Mouse (Mus musculus) lung, embryonic 15.5 days (tissue): Measurements from ENCODE around the gene Rpl18. TPM values are rescaled to one million over a fixed set of nuclear protein-coding genes. Genes with fewer than 3 reads are reported as not detected.

Experiments used
- ATAC-seq: fragments of 200-750 bp; cut with Nextera tagmentation; 2 replicates; pipeline ENCODE4 v1.8.0; 2017; ENCODE audit warnings: moderate number of reproducible peaks, borderline replicate concordance; ENCODE audit not compliant: low FRiP score, low TSS enrichment; ENCODE audit errors: extremely low read depth
- H3K27ac ChIP-seq: fragments of 300-500 bp; sonication (generic); 2 replicates; pipeline ENCODE4 v1.5.1; 2015; ENCODE audit warnings: moderate library complexity, mild to moderate bottlenecking, inconsistent platforms
- H3K27me3 ChIP-seq: fragments of 300-500 bp; sonication (generic); 2 replicates; pipeline ENCODE4 v1.6.1; 2015; ENCODE audit warnings: inconsistent platforms
- H3K36me3 ChIP-seq: fragments of 300-500 bp; sonication (generic); 2 replicates; pipeline ENCODE4 v1.6.1; 2015; ENCODE audit warnings: inconsistent platforms
- H3K4me1 ChIP-seq: fragments of 300-500 bp; sonication (generic); 2 replicates; pipeline ENCODE4 v1.6.1; 2015; ENCODE audit warnings: inconsistent platforms
- H3K4me2 ChIP-seq: fragments of 300-500 bp; sonication (generic); 2 replicates; pipeline ENCODE4 v1.6.1; 2015; ENCODE audit warnings: inconsistent platforms, mild to moderate bottlenecking, moderate library complexity
- H3K4me3 ChIP-seq: fragments of 300-500 bp; sonication (generic); 2 replicates; pipeline ENCODE4 v1.5.1; 2015; ENCODE audit warnings: mild to moderate bottlenecking, inconsistent platforms
- H3K9ac ChIP-seq: fragments of 300-500 bp; sonication (generic); 2 replicates; pipeline ENCODE4 v1.6.1; 2015; ENCODE audit warnings: inconsistent platforms
- H3K9me3 ChIP-seq: fragments of 300-500 bp; sonication (generic); 2 replicates; pipeline ENCODE4 v1.6.1; 2016; ENCODE audit warnings: inconsistent platforms
- WGBS: fragments of 180-500 bp; shearing (Covaris S2); methylation state at CpG from one replicate; pipeline ENCODE4 v1.1.7; 2015; 5-methylcytosine and 5-hydroxymethylcytosine counted together
- polyA plus RNA-seq: library from polyadenylated mRNA; unstranded; fragments of >200 nt; fragmentation: Nextera tagmentation; extraction: Ambion mirVana; gene quantifications from 2 replicates; pipeline ENCODE4 v1.2.1, GENCODE M21; 2015

Rpl18 gene
- polyA plus RNA-seq, 1 experiment from 2014 or later, result 1,016 TPM

DNA sequence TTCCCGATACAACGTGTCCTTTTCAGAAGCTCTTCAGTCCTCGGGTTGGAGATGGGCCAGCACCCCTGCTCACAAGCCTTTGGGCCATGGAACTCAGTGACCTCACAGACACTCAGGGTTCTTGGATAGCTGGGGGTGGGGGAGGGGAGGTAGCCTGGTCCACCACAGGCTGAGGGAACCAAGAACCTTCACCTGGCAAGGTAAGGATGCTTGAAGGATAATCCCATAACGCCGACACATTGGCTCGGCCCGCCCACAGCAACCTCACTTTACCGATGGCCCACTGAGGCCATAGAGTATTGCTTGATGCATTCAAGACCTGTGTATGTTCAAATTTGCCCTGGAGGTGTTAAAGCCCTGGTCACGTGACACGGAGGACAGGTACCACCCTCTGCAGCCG lies 10.5 kb downstream of the Rpl18 start, which contains the start of gene Spaca4:
Gene Spaca4, minus strand, starts transcription at position 101 of the 400 bp plus-strand sequence.
- ATAC-seq, result no peak
- peaks cover 63% of the 10 kb centered on the region for H3K36me3 ChIP-seq

DNA sequence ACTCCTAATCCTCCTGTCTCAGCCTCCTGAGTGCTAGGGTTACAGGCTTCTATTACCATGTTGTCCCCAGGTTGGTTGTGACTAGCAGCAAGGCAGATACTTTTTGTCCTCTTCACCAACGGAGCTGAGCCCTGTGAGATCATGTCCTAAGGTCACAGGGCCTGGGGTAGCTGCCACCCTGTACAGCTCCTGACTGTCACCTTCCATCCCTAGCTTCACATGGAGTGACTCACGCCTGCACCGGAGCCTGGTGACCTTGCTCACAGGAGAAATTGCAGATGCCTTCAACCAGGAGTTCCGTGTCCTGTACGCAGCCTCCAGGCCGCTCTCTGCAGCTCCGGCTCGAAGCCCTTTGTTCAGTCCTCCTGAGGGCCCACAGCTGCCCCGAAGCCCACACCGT lies 11.2 kb downstream of the Rpl18 start:
- Histone ChIP-seq H3K9ac (no peak overlapping the region), H3K4me1 (peaks cover 9% of the 10 kb centered on the region; the same call in 1 of the 2 replicates), H3K9me3 (no peaks in the 10 kb centered on the region), H3K27ac (no peak overlapping the region), H3K36me3 (peaks cover 57% of the 10 kb centered on the region), H3K27me3 (no peaks in the 10 kb centered on the region), H3K4me3 (no peak overlapping the region), H3K4me2 (no peak overlapping the region)
- ATAC-seq, result no peak
- WGBS, result 90% methylated on average over 10 of the region's 10 CpGs

More for the DNA sequence above, 10.5 kb downstream of the Rpl18 start, which contains the start of gene Spaca4:
- no peaks in the 10 kb centered on the region for H3K9me3 ChIP-seq
- H3K4me2 ChIP-seq, result no peak within 1 kb of the TSS
- H3K27ac ChIP-seq, result no peak within 1 kb of the TSS
- no peaks in the 10 kb centered on the region for H3K27me3 ChIP-seq
- WGBS, result 89% methylated on average over 11 of the region's 11 CpGs
- no peak within 1 kb of the TSS for H3K4me3 ChIP-seq
- no peak within 1 kb of the TSS for H3K9ac ChIP-seq
- H3K4me1 ChIP-seq, result peaks cover 7% of the 10 kb centered on the region

- Histone ChIP-seq H3K4me2 (no peak overlapping the region), H3K27ac (no peak overlapping the region), H3K4me3 (no peak overlapping the region), H3K9ac (no peak overlapping the region), H3K4me1 (peaks cover 9% of the 10 kb centered on the region; the same call in 1 of the 2 replicates), H3K36me3 (peaks cover 45% of the 10 kb centered on the region), H3K27me3 (no peaks in the 10 kb centered on the region), H3K9me3 (no peaks in the 10 kb centered on the region)
- ATAC-seq, result no peak
- WGBS, result 61% methylated on average over 3 of the region's 3 CpGs
Observed at GRCm38 (mm10) chr7:45727625-45728024, 12.4 kb downstream of the Rpl18 start.

DNA sequence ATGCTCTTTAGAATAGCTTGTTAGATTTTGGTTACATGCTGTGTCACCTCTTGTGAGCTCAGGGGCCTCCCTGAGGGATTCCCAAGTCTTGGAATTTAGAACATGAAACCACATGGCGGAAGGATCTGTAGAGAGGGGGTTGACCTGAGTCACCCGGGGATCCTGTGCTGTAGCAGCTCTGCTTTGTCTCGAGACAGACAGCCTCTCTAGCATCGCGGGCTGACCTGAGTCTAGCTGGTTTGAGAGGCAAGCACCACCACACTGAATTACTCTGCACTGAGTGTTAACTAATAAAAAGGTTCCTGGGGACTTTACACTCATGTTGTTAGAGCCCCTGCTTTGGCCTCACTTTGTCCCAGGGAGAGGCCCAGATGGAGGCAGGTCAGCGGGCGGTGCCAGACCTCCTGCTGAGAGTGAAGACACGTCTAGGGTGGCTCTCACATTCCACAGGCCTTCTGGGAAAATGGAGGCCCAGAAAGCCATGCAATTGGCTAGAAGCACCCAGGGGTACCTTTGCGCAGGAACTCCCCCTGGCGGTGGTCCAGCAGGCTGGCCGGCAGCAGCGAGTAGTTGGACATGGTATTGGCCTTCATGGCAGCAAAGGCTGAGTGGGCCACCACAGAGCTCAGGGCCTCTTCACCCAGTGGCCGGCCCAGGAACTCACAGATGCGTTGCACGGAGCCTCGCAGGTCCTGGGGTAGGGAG lies 15.6 kb downstream of the Rpl18 start:
- peak; percentile 31; the same call in 1 of the 2 replicates for ATAC-seq
- Histone ChIP-seq H3K9ac (no peak overlapping the region), H3K4me2 (no peak overlapping the region), H3K36me3 (peaks cover 14% of the 10 kb centered on the region), H3K27ac (no peak overlapping the region), H3K4me1 (peaks cover 9% of the 10 kb centered on the region; the same call in 1 of the 2 replicates), H3K27me3 (no peaks in the 10 kb centered on the region), H3K4me3 (no peak overlapping the region), H3K9me3 (no peaks in the 10 kb centered on the region)
- WGBS, result 16% methylated on average over 16 of the region's 16 CpGs

- H3K4me3 ChIP-seq, result no peak overlapping the region
- no peaks in the 10 kb centered on the region for H3K9me3 ChIP-seq
- no peaks in the 10 kb centered on the region for H3K27me3 ChIP-seq
- 74% methylated on average over 5 of the region's 5 CpGs for WGBS
- peaks cover 3% of the 10 kb centered on the region; the same call in 1 of the 2 replicates for H3K36me3 ChIP-seq
- ATAC-seq, result no peak
- peaks cover 9% of the 10 kb centered on the region; the same call in 1 of the 2 replicates for H3K4me1 ChIP-seq
- H3K9ac ChIP-seq, result no peak overlapping the region
- no peak overlapping the region for H3K4me2 ChIP-seq
- no peak overlapping the region for H3K27ac ChIP-seq
Observed at GRCm38 (mm10) chr7:45733477-45733876, 18.2 kb downstream of the Rpl18 start.

DNA sequence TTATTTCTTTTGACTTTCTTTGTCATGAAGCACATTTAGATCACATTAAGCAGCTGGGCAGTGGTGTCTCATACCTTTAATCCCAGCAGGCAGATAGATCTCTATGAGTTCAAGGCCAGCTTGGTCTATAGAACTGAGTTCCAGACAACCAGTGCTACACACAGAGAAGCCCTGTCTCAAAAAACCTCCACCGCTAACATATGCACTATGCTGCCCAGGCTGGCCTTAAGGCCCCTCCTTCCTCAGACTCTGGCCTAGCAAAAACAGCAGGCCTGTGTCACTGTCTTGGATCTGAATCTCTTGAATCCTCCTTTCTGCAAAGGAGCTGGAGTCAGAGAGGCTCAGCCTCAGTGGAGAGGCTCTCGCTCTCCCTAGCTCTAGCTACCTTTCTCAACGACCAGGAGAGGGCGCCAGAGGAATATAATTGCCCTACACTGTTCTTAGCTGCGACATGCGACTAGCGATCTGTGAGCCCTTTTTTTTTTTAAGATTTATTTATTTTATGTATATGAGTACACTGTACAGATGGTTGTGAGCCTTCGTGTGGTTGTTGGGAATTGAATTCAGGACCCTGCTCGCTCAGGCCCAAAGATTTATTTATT lies 24.0 kb downstream of the Rpl18 start:
- no peak overlapping the region for H3K27ac ChIP-seq
- H3K9me3 ChIP-seq, result no peaks in the 10 kb centered on the region
- 7% methylated on average over 9 of the region's 9 CpGs for WGBS
- no peak overlapping the region for H3K9ac ChIP-seq
- H3K27me3 ChIP-seq, result no peaks in the 10 kb centered on the region
- no peak overlapping the region for H3K4me3 ChIP-seq
- peak; percentile 73 for ATAC-seq
- no peak overlapping the region for H3K4me2 ChIP-seq
- peaks cover 9% of the 10 kb centered on the region; the same call in 1 of the 2 replicates for H3K4me1 ChIP-seq
- no peaks in the 10 kb centered on the region for H3K36me3 ChIP-seq

GRCm38 (mm10) chr7:45739820-45740219 lies 24.6 kb downstream of the Rpl18 start:
- no peaks in the 10 kb centered on the region for H3K9me3 ChIP-seq
- no peak overlapping the region for H3K4me3 ChIP-seq
- 57% methylated on average over 10 of the region's 10 CpGs for WGBS
- ATAC-seq, result no peak
- H3K4me1 ChIP-seq, result peaks cover 9% of the 10 kb centered on the region; the same call in 1 of the 2 replicates
- no peaks in the 10 kb centered on the region for H3K27me3 ChIP-seq
- H3K27ac ChIP-seq, result no peak overlapping the region
- H3K36me3 ChIP-seq, result no peaks in the 10 kb centered on the region
- no peak overlapping the region for H3K4me2 ChIP-seq
- no peak overlapping the region for H3K9ac ChIP-seq

DNA sequence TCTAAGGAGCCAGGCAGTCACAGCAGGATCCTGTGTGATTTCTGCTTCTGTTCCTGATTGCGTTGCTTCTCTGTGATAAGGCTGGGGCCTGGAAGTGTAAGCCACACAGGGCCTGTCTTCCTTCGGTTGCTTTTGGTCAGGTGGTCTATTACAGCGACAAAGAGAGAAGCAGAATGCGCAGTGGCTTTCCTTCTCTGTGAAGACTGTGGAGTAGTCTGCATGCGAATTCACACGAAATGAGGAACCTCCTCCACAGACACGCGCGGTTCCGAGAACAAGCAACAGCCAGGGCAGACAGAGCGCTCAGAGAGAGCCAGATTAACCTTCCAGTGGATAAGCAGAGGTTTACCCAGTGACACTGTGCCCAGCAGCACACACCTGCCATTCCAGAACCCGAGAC lies 26.1 kb downstream of the Rpl18 start:
- no peak overlapping the region for H3K4me3 ChIP-seq
- WGBS, result 77% methylated on average over 12 of the region's 12 CpGs
- no peak overlapping the region for H3K9ac ChIP-seq
- H3K27me3 ChIP-seq, result no peaks in the 10 kb centered on the region
- peak overlapping the region; percentile 53 for H3K4me2 ChIP-seq
- no peak for ATAC-seq
- peaks cover 9% of the 10 kb centered on the region; the same call in 1 of the 2 replicates for H3K4me1 ChIP-seq
- H3K36me3 ChIP-seq, result no peaks in the 10 kb centered on the region
- H3K27ac ChIP-seq, result no peak overlapping the region
- no peaks in the 10 kb centered on the region for H3K9me3 ChIP-seq

DNA sequence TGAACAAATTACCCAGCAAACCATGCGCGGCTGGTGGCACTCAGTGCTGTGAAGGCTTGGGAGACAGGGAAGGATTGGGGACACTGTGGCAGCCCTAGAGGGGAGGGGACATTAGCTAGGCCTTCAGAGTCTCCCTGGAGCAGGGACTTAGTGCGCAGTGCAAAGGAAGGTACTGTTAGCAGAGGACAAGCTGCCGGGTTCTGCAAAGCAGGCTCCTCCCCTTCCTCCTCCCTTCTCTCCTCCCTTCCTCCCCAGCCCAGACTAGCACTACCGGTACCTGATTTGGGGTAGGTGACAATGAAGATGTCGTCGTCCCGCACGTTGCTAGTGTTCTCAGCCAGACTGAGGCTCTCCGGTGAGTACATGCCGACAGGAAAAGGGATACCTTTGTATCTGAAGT lies 26.5 kb downstream of the Rpl18 start:
- H3K27ac ChIP-seq, result 0 out of 2 replicates have a peak overlapping the region, but pooled peaks have one; percentile 0
- H3K4me1 ChIP-seq, result peaks cover 9% of the 10 kb centered on the region; the same call in 1 of the 2 replicates
- H3K36me3 ChIP-seq, result no peaks in the 10 kb centered on the region
- peak overlapping the region; percentile 33 for H3K4me3 ChIP-seq
- H3K9ac ChIP-seq, result no peak overlapping the region
- 28% methylated on average over 11 of the region's 11 CpGs for WGBS
- ATAC-seq, result 0 out of 2 replicates have a peak, but pooled peaks have one; percentile 66
- H3K27me3 ChIP-seq, result no peaks in the 10 kb centered on the region
- peak overlapping the region; percentile 53 for H3K4me2 ChIP-seq
- H3K9me3 ChIP-seq, result no peaks in the 10 kb centered on the region

DNA sequence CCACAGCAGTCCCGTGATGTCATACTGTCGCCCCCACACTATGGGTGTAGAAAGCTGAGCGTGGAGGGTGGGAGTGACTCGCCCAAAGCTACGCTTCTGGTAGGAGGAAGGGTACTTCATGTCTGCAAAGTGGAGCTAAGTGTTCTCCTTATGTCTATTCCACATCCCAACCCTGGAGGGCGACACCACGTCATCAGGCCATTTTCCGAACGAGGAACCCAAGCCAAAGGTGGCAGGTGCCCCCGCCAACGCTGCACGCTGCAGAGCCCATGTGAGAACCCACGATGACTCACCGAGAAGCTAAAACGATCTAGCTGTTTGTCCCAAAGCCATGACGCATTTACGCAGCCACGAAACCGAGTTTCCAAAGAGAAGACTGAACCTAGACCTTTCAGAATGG lies 27.1 kb downstream of the Rpl18 start:
- H3K9me3 ChIP-seq, result no peaks in the 10 kb centered on the region
- peak overlapping the region; percentile 33 for H3K4me3 ChIP-seq
- H3K4me1 ChIP-seq, result peaks cover 9% of the 10 kb centered on the region; the same call in 1 of the 2 replicates
- ATAC-seq, result 0 out of 2 replicates have a peak, but pooled peaks have one; percentile 35
- 0 out of 2 replicates have a peak overlapping the region, but pooled peaks have one; percentile 0 for H3K27ac ChIP-seq
- no peak overlapping the region for H3K9ac ChIP-seq
- no peaks in the 10 kb centered on the region for H3K36me3 ChIP-seq
- 26% methylated on average over 19 of the region's 19 CpGs for WGBS
- H3K27me3 ChIP-seq, result no peaks in the 10 kb centered on the region
- H3K4me2 ChIP-seq, result peak overlapping the region; percentile 53

- Histone ChIP-seq H3K4me1 (peaks cover 9% of the 10 kb centered on the region), H3K4me2 (no peak overlapping the region), H3K9me3 (no peaks in the 10 kb centered on the region), H3K4me3 (no peak overlapping the region), H3K9ac (no peak overlapping the region), H3K27me3 (no peaks in the 10 kb centered on the region), H3K27ac (no peak overlapping the region), H3K36me3 (no peaks in the 10 kb centered on the region)
- no peak for ATAC-seq
- 17% methylated on average over 2 of the region's 2 CpGs for whole genome bisulfite sequencing
Observed at GRCm38 (mm10) chr7:45744387-45744786, 29.1 kb downstream of the Rpl18 start.

- 66% methylated on average over 6 of the region's 6 CpGs for whole genome bisulfite sequencing
- Histone ChIP-seq H3K4me1 (peaks cover 13% of the 10 kb centered on the region), H3K9me3 (no peaks in the 10 kb centered on the region)
Observed at GRCm38 (mm10) chr7:45746518-45746917, 31.3 kb downstream of the Rpl18 start.

More at GRCm38 (mm10) chr7:45746518-45746917, 31.3 kb downstream of the Rpl18 start:
- Histone ChIP-seq H3K27ac (no peak overlapping the region), H3K9ac (no peak overlapping the region), H3K27me3 (no peaks in the 10 kb centered on the region), H3K4me3 (no peak overlapping the region), H3K36me3 (no peaks in the 10 kb centered on the region), H3K4me2 (no peak overlapping the region)
- ATAC-seq, result no peak
